In the genomic region with DNA sequence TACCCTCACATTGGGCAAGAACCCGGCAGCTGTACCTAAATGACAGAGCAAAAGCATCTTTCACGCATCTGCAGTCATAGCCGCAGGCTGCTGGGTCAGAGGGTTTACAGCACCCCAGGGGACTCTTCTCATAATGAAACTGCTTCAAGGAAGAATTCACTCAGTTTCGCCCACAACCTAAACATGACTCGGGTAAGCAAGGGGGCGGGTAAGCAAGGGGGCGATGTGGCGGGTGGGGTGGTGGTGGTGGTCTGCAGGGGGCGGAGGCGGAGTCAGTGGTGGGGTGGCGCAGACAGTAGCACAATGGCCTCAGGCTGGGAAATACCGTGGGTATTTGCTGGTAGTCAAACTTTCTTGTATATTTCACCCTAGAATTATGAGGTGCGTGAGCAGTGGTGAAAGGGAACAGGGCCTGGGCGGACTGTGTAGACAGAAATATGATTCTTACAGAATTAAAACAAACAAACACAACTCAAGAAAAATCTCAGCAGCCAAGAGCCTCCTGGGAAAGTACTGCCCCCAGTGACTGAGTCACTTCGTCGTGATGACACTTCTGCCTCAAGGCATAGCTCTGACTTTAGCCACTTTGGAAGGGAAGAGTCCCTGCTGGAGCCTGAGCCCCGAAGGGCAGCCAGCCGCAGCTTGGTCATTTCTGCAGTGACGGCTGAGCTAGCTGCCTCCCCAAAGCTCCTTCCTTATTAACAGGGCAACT, we compare ENCODE assay signal across 7 mouse cellular contexts. TPM values are rescaled to one million over a fixed set of nuclear protein-coding genes. Genes with fewer than 3 reads are reported as not detected.
A peak's percentile ranks its signal among the peaks of the same experiment; 100 is the strongest.
DNase-seq lines count a peak whose midpoint lies in the region; ATAC-seq and TF ChIP-seq lines count a peak whose summit lies in the region.

No protein-coding gene starts in this region.

- in situ Hi-C loops in CH12.LX (cut with MboI; ENCODE audit: low pct_ligation_motif_present, low pct_unique_long_range_greater_than_20kb, low sequenced_read_pairs): no loop called here

- peaks cover 15% of the 10 kb centered on the region for H3K27me3 ChIP-seq in CH12.LX (replicated peaks)
- H3K27me3 ChIP-seq in hindbrain, embryonic 12.5 days: no peaks in the 10 kb centered on the region
- H3K27me3 ChIP-seq in midbrain, embryonic 10.5 days (ENCODE audit: low read depth, poor library complexity, severe bottlenecking): 0 out of 2 replicates have a peak, but pooled peaks cover 9% of the 10 kb centered on the region

- TF ChIP-seq POLR2A in CH12.LX (IDR thresholded peaks at IDR 0.05; ENCODE audit: low read depth, low read length): no peak

- H3K36me3 ChIP-seq in CH12.LX (replicated peaks in 1 of 2; ENCODE audit: control insufficient read depth in 1 of 2, insufficient read depth in 1 of 2, low read length in 1 of 2): no peaks in the 10 kb centered on the region
- no peaks in the 10 kb centered on the region for H3K36me3 ChIP-seq in hindbrain, embryonic 12.5 days
- no peaks in the 10 kb centered on the region for H3K36me3 ChIP-seq in midbrain, embryonic 10.5 days

- 16% methylated on average over 19 of the region's 19 CpGs for WGBS in hindbrain, embryonic 12.5 days
- WGBS in midbrain, embryonic 10.5 days: 19% methylated on average over 19 of the region's 19 CpGs

- ATAC-seq in hindbrain, embryonic 12.5 days (ENCODE audit: low FRiP score): peak; percentile 86
- ATAC-seq in erythroblast, adult 5-6 weeks (replicated peaks; ENCODE audit: low FRiP score, poor library complexity, severe bottlenecking): no peak

- H3K4me2 ChIP-seq in CH12.LX (ENCODE audit: insufficient read depth, low read depth, poor library complexity, severe bottlenecking): peak overlapping the region; percentile 94
- peak overlapping the region; percentile 45 for H3K4me2 ChIP-seq in hindbrain, embryonic 12.5 days (replicated peaks)

- no peak overlapping the region for H3K9ac ChIP-seq in CH12.LX (ENCODE audit: insufficient read depth, low read depth)
- 0 out of 2 replicates have a peak overlapping the region, but pooled peaks have one; percentile 19 for H3K9ac ChIP-seq in hindbrain, embryonic 12.5 days

- DNase-seq in CH12.LX (ENCODE audit: extremely low read depth): peak; percentile 96
- DNase-seq in embryo, embryonic 10.5 days (ENCODE audit: low spot score): peak; percentile 55
- DNase-seq in midbrain, embryonic 10.5 days (ENCODE audit: low spot score): peak; percentile 18
- DNase-seq in layer of hippocampus, postnatal 36 days: no peak
- DNase-seq in right cerebral cortex, adult 18-20 months: no peak

- no peak for TF ChIP-seq CTCF in CH12.LX (conservative IDR thresholded peaks at IDR 0.05 in 1 of 2, IDR thresholded peaks at IDR 0.05 in 1 of 2; ENCODE audit: low read depth in 2 of 2, low read length in 2 of 2)

- H3K27ac ChIP-seq in CH12.LX (ENCODE audit: insufficient read depth, low read depth): no peak overlapping the region; the same call in 1 of the 2 replicates
- no peak overlapping the region for H3K27ac ChIP-seq in hindbrain, embryonic 12.5 days
- peak overlapping the region; percentile 24 for H3K27ac ChIP-seq in midbrain, embryonic 10.5 days (replicated peaks)

- peak overlapping the region in 2 of 3 experiments; percentile 23 to 29 for H3K4me3 ChIP-seq in CH12.LX (replicated peaks in 1 of 3; ENCODE audit: low read depth in 2 of 3, low read length in 2 of 3, poor library complexity in 1 of 3)
- peak overlapping the region; percentile 17; the same call in 1 of the 2 replicates for H3K4me3 ChIP-seq in hindbrain, embryonic 12.5 days
- H3K4me3 ChIP-seq in midbrain, embryonic 10.5 days: peak overlapping the region; percentile 37

- dilution Hi-C loops in CH12.LX (cut with MboI; ENCODE audit: extremely low pct_ligation_motif_present, extremely low pct_unique_long_range_greater_than_20kb, low sequenced_read_pairs): no loop called here

- H3K4me1 ChIP-seq in CH12.LX (ENCODE audit: control insufficient read depth in 1 of 2, insufficient read depth in 2 of 2): peaks cover 16 to 61% of the 10 kb centered on the region in 2 experiments
- peaks cover 15% of the 10 kb centered on the region for H3K4me1 ChIP-seq in hindbrain, embryonic 12.5 days
- peaks cover 14% of the 10 kb centered on the region for H3K4me1 ChIP-seq in midbrain, embryonic 10.5 days

- TF ChIP-seq EP300 in CH12.LX (IDR thresholded peaks at IDR 0.05; ENCODE audit: low read length): peak; percentile 95

- H3K9me3 ChIP-seq in CH12.LX (replicated peaks; ENCODE audit: low read length): peaks cover 3% of the 10 kb centered on the region
- H3K9me3 ChIP-seq in hindbrain, embryonic 12.5 days (replicated peaks): no peaks in the 10 kb centered on the region
- H3K9me3 ChIP-seq in midbrain, embryonic 10.5 days (replicated peaks): no peaks in the 10 kb centered on the region

- no peaks in the 10 kb centered on the region for H3K79me2 ChIP-seq in CH12.LX (replicated peaks; ENCODE audit: control insufficient read depth, extremely low read depth, insufficient read depth, poor library complexity, severe bottlenecking)

- TF ChIP-seq RAD21 in CH12.LX (IDR thresholded peaks at IDR 0.05; ENCODE audit: low read depth, low read length): peak; percentile 3

TF ChIP-seq in CH12.LX, 34 proteins besides CTCF, POLR2A, EP300 and RAD21:
- TF ChIP-seq ZKSCAN1 (IDR thresholded peaks at IDR 0.05; ENCODE audit: borderline replicate concordance, low read depth, low read length) (no peak), MAFK (IDR thresholded peaks at IDR 0.05; ENCODE audit: insufficient replicate concordance, low read length) (peak; percentile 94), KAT2A (IDR thresholded peaks at IDR 0.05; ENCODE audit: insufficient replicate concordance, low read length) (no peak), IRF4 (IDR thresholded peaks at IDR 0.05; ENCODE audit: low read depth, low read length) (peak; percentile 98), ELF1 (IDR thresholded peaks at IDR 0.05; ENCODE audit: low read depth, low read length) (peak; percentile 47), RCOR1 (conservative IDR thresholded peaks at IDR 0.05; ENCODE audit: low read depth, low read length) (peak; percentile 97), UBTF (IDR thresholded peaks at IDR 0.05; ENCODE audit: low read depth, low read length) (no peak), SIN3A (IDR thresholded peaks at IDR 0.05; ENCODE audit: low read length) (peak; percentile 68; the same call in 1 of the 2 replicates), NRF1 (IDR thresholded peaks at IDR 0.05; ENCODE audit: low read depth, low read length) (no peak), JUN (IDR thresholded peaks at IDR 0.05; ENCODE audit: insufficient read depth, low read depth, low read length) (peak; percentile 91), PAX5 (IDR thresholded peaks at IDR 0.05; ENCODE audit: low read length) (no peak), MEF2A (IDR thresholded peaks at IDR 0.05; ENCODE audit: borderline replicate concordance, low read depth, low read length) (peak; percentile 92), MYC (IDR thresholded peaks at IDR 0.05; ENCODE audit: low read depth, low read length) (no peak), USF2 (conservative IDR thresholded peaks at IDR 0.05; ENCODE audit: low read depth, low read length) (no peak), CHD1 (IDR thresholded peaks at IDR 0.05; ENCODE audit: low read depth, low read length) (no peak), TBP (conservative IDR thresholded peaks at IDR 0.05; ENCODE audit: low read depth, low read length) (0 out of 2 replicates have a peak, but pooled peaks have one; percentile 45), GABPA (IDR thresholded peaks at IDR 0.05; ENCODE audit: insufficient replicate concordance, low read depth, low read length) (no peak), ZNF384 (IDR thresholded peaks at IDR 0.05; ENCODE audit: low read depth, low read length) (no peak), SMC3 (IDR thresholded peaks at IDR 0.05; ENCODE audit: low read depth, low read length) (peak; percentile 22), CHD2 (IDR thresholded peaks at IDR 0.05; ENCODE audit: low read length) (peak; percentile 83), MAZ (IDR thresholded peaks at IDR 0.05; ENCODE audit: low read depth, low read length) (peak; percentile 88; the same call in 1 of the 2 replicates), ETS1 (conservative IDR thresholded peaks at IDR 0.05; ENCODE audit: low read depth, low read length) (peak; percentile 94), E2F4 (IDR thresholded peaks at IDR 0.05; ENCODE audit: insufficient replicate concordance, low read depth, low read length) (no peak), TCF12 (IDR thresholded peaks at IDR 0.05; ENCODE audit: low read depth, low read length) (peak; percentile 96), HCFC1 (IDR thresholded peaks at IDR 0.05; ENCODE audit: low read depth, low read length) (0 out of 2 replicates have a peak, but pooled peaks have one; percentile 25), BHLHE40 (IDR thresholded peaks at IDR 0.05; ENCODE audit: low read depth, low read length) (peak; percentile 96), MXI1 (IDR thresholded peaks at IDR 0.05; ENCODE audit: low read depth, low read length) (no peak), JUND (conservative IDR thresholded peaks at IDR 0.05; ENCODE audit: low read depth, low read length) (peak; percentile 90), USF1 (IDR thresholded peaks at IDR 0.05; ENCODE audit: low read depth, low read length) (no peak)
TF ChIP-seq in CH12.LX: peak in this region for 16.

RNA-seq across cellular contexts. Expression of a gene that starts 55.8 kb away (rescaled TPM):
- total RNA-seq in CH12.LX (2012; rRNA removed) (0.50 and 0.59 TPM in 2 replicates), CH12.LX (2014; rRNA removed) (1.9 and 2.1 TPM in 2 replicates)
- 2.3 and 2.5 TPM in 2 replicates for polyA plus RNA-seq in CH12.LX (2012; ENCODE audit: insufficient read length, low read depth)
- 48.2 and 50.2 TPM in 2 replicates for polyA plus RNA-seq in hindbrain, embryonic 12.5 days (2016; fragmentation: Nextera tagmentation; extraction: Ambion mirVana)
- polyA plus RNA-seq in midbrain, embryonic 10.5 days (2016; fragmentation: Nextera tagmentation; extraction: Ambion mirVana): 23.2 and 24.7 TPM in 2 replicates
- 10 to 100 TPM; 21.8 to 22.7 TPM for total RNA-seq in layer of hippocampus, postnatal 36 days (2021)
- total RNA-seq in erythroblast, adult 5-6 weeks (2015; ENCODE audit: low replicate concordance): 0.77 and 0.84 TPM in 2 replicates
- 0.77 and 0.98 TPM in 2 replicates for total RNA-seq in erythroblast, adult 5-6 weeks (2017; ENCODE audit: low replicate concordance)

Comparison
In these comparisons a context has a peak if more than half of its experiments do, and no peak if none do; other contexts are left out.
1. DNase-seq: peak in CH12.LX (single experiment), embryo, embryonic 10.5 days (single experiment) and midbrain, embryonic 10.5 days (single experiment); none in layer of hippocampus, postnatal 36 days (0 of 2) and right cerebral cortex, adult 18-20 months (single experiment).
2. RNA of a gene that starts 55.8 kb away (total RNA-seq): 21.8 to 22.7 TPM in layer of hippocampus, postnatal 36 days; 0.50 to 2.1 TPM in CH12.LX and 0.77 to 0.98 TPM in erythroblast, adult 5-6 weeks; every median in the first group is over 4 times any median in the second.
3. Peak in every context shown above with its lines, with median percentiles within 50 percentile points of each other: H3K4me3 ChIP-seq.